Mouse (Mus musculus) liver, embryonic 14.5 days (tissue): ENCODE measurements around the gene R3hdm2.

ENCODE experiments used
- CTCF ChIP-seq: IDR thresholded peaks from 2 replicates; pipeline ENCODE4 v1.5.1; 2016; ENCODE audit warnings: antibody characterized with exemption, low read depth, control low read depth
- EP300 ChIP-seq: IDR thresholded peaks from 2 replicates; pipeline ENCODE4 v1.6.1; 2016; ENCODE audit warnings: antibody characterized with exemption, low read depth

- no peak for TF ChIP-seq CTCF
- TF ChIP-seq EP300: no peak
Measured at GRCm38 (mm10) chr10:127514764-127515163, 134.6 kb downstream of the R3hdm2 start, which contains the start of gene Ndufa4l2.
